Mouse (Mus musculus) gastrocnemius, postnatal 25 days (tissue): ENCODE results near the gene Ppil1. TPM values are rescaled to one million over a fixed set of nuclear protein-coding genes. Genes with fewer than 3 reads are reported as not detected.
"Not testable (repeated sequence)": the region's sequence is repeated elsewhere in the genome, so short reads cannot be mapped to it uniquely, and the experiment has no call there.

ENCODE experiments used
- DNase-seq: peaks from one replicate; pipeline ENCODE4 v3.0.0; 2022
- total RNA-seq, 2 experiments: library from RNA; stranded (reverse); gene quantifications; 1 replicate in 1 of 2; 2 replicates in 1 of 2; pipeline ENCODE4 v1.2.3; 2021

The Ppil1 gene
- total RNA-seq, 2 experiments from 2014 or later = 7.8 TPM

DNA sequence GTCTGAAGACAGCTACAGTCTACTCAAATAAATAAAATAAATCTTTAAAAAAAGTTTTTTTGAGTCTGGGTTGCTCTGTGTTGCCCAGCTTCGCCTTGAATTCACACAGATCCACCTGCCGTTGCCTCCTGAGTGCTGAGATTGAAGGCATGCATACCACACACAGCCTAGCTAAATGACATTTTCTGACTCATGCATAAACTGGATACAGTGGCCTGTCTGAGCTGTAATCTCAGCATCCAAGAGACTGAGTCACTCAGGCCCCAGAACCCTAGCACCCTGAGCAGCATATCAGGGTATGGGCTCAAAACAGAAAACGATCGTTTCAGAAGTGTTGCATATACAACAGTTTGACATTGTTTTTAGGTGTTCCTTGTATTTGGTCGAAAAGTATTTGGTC lies 17.6 kb upstream of the Ppil1 start:
- no peak for DNase-seq

DNA sequence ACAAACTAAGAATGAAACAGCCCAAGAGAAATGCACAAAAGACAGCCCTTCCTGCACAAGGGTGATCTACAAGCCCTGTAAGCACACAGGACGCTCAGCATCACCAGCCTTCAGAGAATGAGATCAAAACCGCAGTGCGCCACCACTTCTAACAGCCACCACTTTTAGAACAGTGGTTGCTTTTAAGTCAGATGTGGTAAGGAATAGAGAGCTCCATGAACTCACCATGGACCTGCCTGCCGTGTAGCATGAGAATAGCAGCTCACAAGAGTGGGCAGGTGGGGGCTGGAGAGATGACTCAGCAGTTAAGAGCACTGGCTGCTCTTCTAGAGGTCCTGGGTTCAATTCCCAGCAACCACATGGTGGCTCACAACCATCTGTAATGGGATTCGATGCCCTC lies 16.4 kb upstream of the Ppil1 start:
- DNase-seq = no peak

DNA sequence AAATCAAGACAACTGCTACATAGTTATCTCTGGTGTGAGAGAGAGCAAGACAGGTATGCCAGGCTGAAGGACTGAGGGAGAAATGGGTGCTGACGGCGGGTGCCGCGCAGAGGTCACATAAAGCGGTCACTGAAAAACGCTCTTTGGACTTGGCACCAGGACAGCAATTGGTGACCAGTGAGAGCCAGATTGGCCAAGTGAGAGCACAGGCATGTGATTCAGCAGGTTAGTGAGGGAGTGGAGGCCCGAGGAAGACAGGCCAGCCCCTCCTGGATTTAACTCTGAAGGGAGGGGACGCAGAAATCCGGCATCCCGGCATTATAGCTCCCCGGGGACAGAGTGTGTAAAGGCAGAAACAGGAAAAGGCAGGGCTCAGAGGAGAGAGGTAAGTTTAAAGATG lies 9.9 kb upstream of the Ppil1 start:
- peak; percentile 34 for DNase-seq

DNA sequence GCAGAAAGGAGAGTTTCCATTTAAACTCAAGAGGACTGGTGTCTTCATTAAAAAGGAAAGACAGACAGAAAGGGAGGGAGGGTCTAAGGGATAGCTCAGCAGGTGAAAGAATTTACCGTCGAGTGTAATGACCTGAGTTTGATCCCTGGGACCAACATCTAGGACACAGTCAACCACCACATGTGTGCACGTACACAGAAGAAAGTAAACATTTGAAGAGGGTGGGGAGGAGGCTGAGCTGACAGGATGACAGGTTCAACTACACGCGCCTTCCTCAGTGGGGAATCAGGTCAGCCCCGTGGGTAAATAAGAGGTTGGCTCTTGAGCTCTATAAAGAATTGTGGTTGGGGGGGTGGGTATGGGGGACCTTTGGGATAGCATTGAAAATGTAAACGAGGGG lies 9.2 kb upstream of the Ppil1 start:
- no peak for DNase-seq

DNA sequence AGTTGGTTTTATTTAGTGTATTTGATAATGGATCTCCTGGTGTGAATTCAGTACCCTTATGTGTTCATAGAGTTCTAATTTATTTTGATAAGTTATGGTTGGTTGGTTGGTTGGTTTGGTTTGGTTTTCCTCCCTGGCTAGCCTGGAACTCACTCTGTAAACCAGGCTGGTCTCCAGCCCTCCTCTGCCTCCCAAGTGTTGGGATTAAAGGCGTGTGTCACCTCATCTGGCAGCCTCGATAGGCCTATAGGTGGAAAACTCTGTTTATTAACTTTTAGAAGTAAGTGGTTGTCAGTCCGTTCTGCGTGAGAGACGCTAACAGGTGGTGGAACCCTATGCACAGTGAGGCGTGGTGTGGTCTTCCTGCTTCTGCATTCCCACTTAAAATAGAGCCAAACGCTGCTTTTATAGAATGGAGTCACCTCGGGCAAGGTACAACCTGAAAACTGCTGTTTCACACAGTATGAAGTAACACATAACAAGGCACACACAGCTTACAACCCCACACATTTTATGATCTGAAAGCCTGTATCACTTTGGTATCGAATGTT lies 6.2 kb upstream of the Ppil1 start:
- DNase-seq = no peak

DNA sequence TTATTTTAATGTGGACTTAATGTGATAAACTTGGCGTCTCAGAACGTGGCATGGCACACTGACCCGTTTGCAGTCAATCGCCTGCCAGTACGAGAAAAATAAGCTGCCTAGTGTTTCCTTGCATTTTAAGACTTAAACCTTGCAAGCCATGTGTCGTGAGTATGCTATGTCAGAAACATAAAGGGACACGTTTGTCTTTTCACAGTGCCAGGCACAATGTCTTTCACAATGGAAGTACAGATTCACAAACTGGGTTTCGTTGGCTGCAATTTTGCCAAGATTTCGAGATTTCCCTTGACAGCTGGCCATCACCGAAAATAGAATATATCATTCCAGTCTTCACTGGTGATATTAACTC lies 5.3 kb upstream of the Ppil1 start:
- no peak for DNase-seq

DNA sequence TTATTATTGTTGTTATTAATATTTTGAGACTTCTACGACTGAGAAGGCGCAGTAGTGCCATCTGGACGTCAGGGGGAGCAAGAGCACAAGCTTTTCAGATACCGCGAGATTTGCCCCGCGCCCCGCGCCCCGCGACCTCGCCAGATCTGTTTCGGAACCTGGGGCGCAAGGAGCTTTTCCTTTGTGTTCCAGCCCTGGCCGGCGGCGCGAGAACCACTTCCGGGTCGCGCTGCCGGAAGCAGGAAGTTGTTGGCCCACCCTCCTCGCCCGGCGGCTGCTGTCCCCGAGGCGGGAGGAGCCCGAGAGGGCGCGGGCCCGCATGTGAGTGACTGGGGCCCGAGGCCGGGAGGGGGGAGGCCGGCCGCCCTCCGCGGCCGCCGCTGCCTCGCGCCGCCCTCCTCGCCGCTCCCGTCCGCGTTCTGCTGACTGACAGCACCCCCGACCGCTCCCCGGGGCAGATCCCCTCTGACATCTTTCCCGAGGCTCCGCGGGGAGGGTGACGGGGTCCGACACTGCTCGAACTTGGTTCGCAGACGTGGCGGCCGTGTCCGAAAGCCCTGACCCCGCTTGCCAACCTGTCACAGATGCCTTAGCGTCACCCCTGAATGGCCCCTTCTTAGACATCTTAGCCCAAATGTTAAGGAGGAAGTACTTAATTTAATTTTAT lies 4.8 kb upstream of the Ppil1 start, which contains the start of gene BC004004:
Gene BC004004 (plus strand): TSS at position 107 of the 667 bp plus-strand sequence.
- peak; percentile 97 for DNase-seq

DNA sequence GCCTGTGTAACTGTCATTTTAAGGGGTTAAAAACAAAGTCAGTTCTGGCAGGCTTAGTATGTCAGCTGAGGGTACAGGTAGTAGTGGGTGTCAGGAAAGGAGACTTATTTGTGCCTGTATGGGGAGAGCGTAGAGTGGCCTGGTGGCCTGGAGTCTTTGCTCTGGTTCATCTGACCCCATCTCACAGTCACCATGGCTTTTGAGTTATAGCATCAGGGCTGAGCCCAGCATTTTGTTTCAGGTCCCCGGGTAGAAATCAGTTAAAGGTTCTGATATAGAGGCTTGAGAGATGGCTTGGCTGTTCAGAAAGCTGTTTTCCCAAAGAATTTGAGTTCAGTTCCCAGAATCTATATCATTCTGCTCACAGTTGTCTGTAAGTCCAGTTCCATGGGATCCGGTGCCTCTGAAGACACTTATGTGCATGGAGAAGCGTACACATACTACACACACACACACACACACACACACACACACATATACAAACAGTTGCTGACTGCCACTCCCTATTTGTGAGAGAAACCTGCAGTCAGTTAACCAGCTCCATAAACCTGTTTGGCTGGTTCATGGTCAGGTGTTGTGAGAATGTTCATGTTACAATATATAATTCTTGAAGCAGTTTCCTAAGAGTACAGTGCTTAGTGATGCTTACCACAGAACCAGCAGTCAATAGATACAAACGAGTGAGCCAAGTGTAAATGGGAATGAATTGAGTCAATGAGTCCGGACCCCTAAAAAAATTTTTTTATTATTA lies 4.1 kb upstream of the Ppil1 start:
- DNase-seq = no peak

DNA sequence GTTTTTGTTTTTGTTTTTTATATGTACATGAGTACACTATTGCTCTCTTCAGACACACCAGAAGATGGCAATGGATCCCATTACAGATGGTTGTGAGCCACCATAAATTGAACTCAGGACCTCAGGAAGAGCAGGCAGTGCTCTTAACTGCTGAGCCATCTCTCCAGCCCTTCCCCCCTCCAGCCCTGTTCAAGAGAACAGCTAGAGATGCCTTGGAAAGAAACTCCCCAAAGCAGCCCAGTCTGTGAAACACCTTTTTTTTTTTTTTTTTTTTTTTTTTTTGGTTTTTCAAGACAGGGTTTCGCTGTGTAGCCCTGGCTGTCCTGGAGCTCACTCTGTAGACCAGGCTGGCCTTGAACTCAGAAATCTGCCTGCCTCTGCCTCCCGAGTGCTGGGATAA lies 3.1 kb upstream of the Ppil1 start:
- not testable (repeated sequence) for DNase-seq

DNA sequence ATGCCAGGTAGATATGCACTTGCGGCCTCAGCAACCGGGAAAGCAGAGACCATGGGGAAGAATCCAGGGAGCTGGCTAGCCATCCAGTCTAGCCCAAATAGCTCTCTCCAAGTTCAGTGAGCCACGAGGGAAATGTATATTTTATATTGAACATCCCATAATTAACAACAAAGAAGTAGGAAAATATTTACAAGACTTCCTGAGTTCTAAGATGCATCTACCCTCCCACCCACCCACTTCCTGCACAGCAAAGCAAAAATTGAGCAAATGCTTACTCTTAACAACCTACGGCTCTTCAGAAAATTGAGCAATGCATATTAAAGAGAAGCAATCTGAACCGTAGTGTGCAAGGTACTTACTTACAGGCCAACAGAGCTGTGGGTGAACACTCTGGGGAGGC lies 774 bp upstream of the Ppil1 start:
- no peak for DNase-seq

DNA sequence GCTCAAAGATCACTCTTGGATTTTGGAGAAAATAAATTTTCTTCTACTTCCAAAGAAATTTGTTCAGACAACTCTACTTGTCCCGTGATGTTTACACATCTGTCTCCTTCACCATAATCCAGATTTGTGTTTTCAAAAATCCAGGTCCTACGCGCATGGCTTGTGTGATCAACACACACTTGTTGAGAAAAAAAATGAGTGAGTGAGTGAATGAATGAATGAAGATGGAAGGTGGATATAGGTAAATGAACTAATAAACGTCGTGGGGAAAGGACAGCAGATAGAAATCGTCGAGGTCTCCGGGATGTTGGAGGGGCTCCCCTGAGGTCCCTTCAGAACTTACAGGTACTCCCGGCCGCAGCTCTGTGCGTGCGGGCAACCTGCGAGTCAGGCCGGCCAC lies 569 bp downstream of the Ppil1 start:
- DNase-seq = no peak

DNA sequence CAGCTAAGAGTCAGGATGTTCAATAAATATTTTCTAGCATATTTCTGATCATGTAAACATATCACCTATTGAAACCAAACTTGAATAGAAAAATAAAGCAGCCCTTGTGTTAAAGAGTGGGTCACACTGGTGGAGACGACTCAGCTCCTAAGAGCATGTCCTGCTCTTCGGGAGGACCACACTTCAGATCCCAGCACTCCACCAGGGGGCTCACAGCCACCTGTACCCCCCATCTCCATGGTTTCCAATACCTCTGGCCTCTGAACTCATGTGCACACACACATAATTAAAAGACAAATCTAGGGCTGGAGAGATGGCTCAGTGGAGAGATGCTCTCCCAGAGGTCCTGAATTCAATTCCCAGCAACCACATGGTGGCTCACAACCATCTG lies 1.7 kb downstream of the Ppil1 start:
- DNase-seq = no peak

DNA sequence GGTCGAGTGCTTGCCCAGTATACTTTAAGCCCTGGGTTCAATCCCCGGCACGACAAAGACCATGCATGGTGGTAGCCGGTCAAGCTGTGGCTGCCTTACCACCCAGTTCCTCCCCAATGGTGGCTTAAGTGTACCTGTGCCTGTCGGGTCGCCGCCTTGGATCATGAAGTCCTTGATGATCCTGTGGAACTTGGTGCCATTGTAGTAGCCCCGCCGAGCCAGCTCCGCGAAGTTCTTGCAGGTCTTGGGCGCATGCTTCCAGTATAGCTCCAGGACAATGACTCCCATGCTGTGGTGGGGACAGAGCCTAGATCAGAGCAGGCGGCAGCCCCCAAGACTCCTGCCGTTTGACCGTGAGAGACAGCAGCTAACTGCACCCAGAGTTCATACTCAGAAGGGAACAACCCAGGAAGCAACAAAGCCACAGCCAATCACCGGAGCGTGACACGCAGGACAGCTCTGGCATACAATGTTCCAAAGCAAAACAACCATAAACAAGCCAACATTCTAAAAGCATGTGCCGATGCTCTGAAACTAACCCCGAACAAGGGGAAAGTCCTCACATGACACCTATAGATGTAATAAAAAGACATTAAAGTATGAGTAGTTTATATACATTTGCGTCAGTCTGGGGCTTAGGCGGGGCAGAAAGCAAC lies 2.3 kb downstream of the Ppil1 start:
- no peak for DNase-seq

DNA sequence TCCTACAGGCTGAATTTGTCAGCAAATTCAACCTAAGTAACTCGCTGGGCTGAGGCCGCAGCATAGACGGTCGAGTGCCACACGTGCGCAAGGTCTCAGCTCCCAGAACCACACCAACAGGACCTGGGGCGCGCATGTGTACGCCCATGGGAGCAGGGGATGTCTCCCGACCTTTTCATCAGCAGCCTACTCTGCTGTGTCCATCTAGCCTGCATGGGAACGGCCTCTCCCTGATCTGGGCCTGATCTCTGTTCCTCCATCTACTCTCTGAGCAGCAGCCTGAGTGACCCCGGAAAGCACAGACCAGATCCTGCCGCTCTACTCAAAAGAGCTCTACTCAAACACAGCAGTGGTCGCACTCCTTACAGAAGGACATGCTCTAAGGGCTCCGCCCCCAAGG lies 3.5 kb downstream of the Ppil1 start:
- DNase-seq = no peak

DNA sequence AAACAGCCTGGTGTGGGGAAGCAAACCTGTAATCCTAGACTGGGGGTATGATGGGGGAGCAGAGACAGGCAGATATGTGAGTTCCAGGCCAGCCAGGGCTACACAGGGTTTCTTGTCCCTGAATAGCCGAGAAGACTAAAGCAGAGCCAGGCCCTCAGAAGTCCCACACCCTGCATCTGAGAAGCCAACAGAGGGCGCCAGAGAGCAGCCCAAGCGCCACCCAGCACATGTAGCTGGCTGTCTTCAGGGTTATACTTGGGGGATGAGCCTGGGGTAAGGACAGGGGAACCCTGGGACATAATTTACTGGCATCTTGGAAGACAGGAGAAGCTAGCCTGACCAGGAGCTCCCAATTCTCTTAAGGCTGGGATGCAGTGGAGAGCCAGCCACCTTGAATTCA lies 4.5 kb downstream of the Ppil1 start:
- DNase-seq = peak; percentile 64

DNA sequence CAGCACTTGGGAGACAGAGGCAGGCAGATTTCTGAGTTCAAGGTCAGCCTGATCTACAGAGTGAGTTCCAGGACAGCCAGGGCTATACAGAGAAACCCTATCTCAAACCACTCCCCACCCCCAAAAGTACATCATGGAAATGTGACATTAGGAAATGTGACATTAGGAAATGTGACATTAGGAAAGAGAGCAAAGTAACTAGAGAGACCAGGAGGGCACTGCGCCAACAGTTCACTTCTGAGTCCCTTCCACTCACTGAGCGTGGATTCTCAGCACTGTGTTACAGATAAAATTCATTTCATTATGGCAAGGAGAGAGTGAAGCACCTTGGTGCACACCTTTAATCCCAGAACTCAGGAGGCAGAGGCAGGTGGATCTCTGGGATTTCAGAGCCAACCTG lies 5.1 kb downstream of the Ppil1 start:
- DNase-seq = no peak

DNA sequence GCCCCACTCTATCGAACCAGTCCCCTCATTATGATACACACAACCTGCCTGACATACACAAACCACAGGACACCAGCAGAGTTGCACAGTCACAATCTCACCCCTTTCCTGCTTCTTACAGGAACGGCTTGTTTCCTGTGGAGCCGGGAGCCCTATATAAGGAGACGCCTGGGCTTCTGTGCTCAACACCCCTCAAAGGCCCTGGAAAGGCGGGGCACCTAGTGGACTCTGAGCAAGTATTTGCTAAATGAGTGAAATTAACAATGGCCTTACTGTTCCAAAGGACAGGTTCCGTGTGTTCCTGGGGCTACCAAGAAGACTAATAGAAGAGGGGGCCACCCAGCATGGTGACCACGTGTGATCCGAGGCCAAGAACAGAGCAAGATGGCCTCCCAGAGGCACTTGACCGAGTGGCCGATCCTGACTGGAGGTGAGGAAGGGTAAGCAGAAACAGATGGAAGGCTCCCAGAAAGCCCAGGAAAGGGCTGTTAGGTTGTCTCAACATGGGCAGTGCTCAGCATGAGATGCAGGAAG lies 5.9 kb downstream of the Ppil1 start:
- DNase-seq = no peak

DNA sequence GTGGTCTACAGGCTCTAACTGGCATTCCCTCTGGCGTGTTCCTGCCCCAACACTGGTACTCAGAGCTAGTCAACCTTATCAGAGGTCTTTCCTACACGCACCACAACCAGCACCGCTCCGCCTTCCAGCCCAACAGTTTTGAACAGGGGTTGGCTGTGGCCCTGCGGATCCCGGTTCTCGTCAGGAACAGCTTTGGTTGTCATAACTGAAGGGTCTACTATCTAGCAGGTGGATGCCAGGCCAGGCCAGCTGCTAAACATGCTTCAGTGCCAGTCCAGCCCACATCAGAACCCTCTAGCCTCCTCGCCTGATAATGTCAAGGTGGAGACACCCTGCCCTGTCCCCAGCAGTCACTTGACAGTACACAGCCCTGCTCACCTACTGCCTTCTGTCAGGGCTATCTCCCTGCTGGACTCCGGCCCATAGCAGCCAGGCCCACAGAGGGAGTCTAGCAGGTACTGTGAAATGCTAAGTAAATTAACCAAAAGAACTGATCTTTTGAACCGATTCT lies 6.9 kb downstream of the Ppil1 start:
- no peak for DNase-seq

DNA sequence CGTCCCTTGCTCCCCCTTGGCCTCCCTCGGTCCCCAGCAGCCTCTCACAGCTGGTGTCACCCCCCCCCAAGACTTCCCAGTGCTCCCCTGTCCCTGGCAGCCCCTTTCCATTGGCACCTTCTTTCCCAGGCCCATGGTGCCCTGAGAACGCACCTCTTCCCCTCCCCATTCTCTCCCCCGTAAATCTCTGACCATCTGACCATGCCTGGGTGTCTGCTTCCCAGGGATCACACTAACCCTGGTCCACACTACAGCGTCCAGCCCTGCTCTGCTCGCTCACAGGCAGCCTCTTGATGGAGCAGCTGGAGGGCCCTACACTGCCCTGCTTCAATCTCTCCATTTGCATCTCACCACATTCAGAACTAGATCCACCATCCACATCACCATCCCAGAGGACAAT lies 7.5 kb downstream of the Ppil1 start:
- no peak for DNase-seq

DNA sequence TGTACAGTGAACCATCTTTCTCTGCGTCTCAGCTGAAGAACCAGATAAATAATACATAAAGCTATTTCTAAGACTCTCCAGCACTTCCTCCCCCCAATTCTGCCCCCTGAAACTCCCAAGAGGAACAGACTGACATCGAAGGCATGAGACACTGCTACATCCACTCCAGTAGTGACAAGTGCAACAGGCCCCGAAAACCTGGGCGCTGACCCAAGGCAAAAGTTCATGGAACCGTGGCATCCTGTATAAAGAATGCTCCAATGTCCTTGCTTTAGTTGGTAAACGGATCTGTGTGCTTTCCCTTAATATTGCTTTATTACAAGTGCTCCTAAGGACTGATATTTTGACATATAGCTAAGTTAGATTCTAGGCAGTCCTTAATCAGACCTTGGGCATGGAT lies 9.2 kb downstream of the Ppil1 start:
- not testable (repeated sequence) for DNase-seq

DNA sequence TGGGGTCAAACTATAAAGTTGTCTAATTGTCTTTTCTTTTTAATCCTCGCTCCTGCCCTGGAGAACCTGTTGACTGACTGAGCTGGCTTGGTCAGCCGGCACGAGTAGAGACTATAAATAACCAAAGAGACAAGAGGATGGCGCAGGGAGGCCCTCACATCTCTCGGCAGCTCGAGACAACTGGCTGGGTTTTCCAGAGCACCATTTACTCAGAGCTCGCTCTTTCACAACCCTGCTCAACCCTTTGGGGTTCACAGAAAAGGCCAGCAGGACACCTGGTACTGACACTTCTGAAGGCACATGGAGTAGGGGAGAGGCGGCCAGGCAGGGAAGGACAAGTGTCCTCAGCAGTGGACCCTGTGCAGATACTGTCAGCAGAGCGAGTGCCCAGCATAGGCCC lies 10.3 kb downstream of the Ppil1 start:
- no peak for DNase-seq

DNA sequence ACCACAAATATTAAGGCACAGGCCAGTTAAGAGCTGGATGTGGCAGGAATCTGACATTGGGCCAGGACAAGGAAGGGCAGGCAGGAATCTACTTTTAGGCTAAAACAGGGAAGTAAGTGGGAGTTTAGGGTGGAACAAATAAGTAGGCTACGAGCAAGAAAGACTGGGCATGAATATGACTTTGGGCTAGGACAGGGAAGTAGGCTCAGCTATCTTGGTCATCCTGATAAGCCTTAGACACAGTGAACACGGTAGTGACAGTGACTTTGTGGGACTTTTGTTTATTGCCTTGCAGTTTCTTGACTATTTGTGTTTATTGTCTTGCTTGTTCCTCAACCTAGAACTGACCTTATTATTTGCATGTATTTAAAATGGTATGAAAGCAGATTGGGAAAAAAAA lies 10.8 kb downstream of the Ppil1 start:
- no peak for DNase-seq
